Mouse (Mus musculus): Measurements from ENCODE around the gene Fads1. TPM values are rescaled to one million over a fixed set of nuclear protein-coding genes. Genes with fewer than 3 reads are reported as not detected.
A peak's percentile ranks its signal among the peaks of the same experiment; 100 is the strongest.

Fads1 gene
- polyA plus RNA-seq, 1 experiment from 2014 or later, result 60.2 TPM

- WGBS (ENCODE audit: insufficient replicate concordance), result 75% methylated on average over 10 of the region's 10 CpGs
- ATAC-seq (ENCODE audit: low read depth), result no peak
- peaks cover 57% of the 10 kb centered on the region for H3K36me3 ChIP-seq
Measured at GRCm38 (mm10) chr19:10213796-10214471, 31.2 kb downstream of the Fads1 start.

GRCm38 (mm10) chr19:10216101-10216500, 33.4 kb downstream of the Fads1 start:
- DNase-seq, result no peak
- H3K36me3 ChIP-seq, result peaks cover 40% of the 10 kb centered on the region
- no peaks in the 10 kb centered on the region for H3K27me3 ChIP-seq
- no peak overlapping the region for H3K27ac ChIP-seq
- 56% methylated on average over 8 of the region's 8 CpGs for WGBS (ENCODE audit: insufficient replicate concordance)
- no peak overlapping the region for H3K4me2 ChIP-seq
- H3K9ac ChIP-seq, result no peak overlapping the region
- H3K4me1 ChIP-seq (replicated peaks), result peaks cover 15% of the 10 kb centered on the region
- no peak overlapping the region for H3K4me3 ChIP-seq (replicated peaks)
- ATAC-seq (ENCODE audit: low read depth), result no peak
- no peaks in the 10 kb centered on the region for H3K9me3 ChIP-seq (replicated peaks)

More at GRCm38 (mm10) chr19:10213796-10214471, 31.2 kb downstream of the Fads1 start:
- Histone ChIP-seq H3K27me3 (no peaks in the 10 kb centered on the region), H3K9me3 (replicated peaks) (no peaks in the 10 kb centered on the region), H3K4me3 (replicated peaks) (no peak overlapping the region), H3K9ac (no peak overlapping the region), H3K4me1 (replicated peaks) (peaks cover 19% of the 10 kb centered on the region), H3K4me2 (no peak overlapping the region), H3K27ac (no peak overlapping the region)
- no peak for DNase-seq

DNA sequence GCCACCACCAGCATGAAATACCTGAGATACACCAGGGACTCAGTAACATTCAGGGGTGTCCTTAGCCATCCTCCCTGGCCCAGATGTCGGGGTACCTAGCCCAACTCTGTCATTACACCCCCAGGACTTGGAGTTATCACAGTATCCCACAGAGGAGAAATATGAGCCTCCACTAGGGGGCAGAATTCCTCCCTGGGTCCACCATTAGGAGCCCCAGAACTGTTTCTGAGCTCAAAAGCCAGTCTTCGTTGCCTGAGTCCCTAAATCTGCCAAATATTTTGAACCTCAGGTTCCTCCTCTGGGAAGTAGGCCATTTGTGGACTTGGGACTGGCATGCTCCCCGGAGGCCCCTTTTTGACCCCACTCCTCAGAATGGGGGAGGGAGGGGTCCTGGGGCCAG, 36.4 kb downstream of the Fads1 start:
- Histone ChIP-seq H3K36me3 (peaks cover 13% of the 10 kb centered on the region; the same call in 1 of the 2 replicates), H3K4me2 (no peak overlapping the region), H3K4me1 (replicated peaks) (peaks cover 18% of the 10 kb centered on the region), H3K27me3 (no peaks in the 10 kb centered on the region), H3K9me3 (replicated peaks) (no peaks in the 10 kb centered on the region), H3K27ac (no peak overlapping the region), H3K9ac (no peak overlapping the region), H3K4me3 (replicated peaks) (no peak overlapping the region)
- 43% methylated on average over 3 of the region's 3 CpGs for WGBS (ENCODE audit: insufficient replicate concordance)
- DNase-seq (peak; percentile 27), ATAC-seq (ENCODE audit: low read depth) (no peak)

- WGBS (ENCODE audit: insufficient replicate concordance), result 58% methylated on average over 6 of the region's 6 CpGs
- Histone ChIP-seq H3K4me3 (replicated peaks) (no peak overlapping the region), H3K9ac (no peak overlapping the region), H3K4me2 (no peak overlapping the region), H3K36me3 (peaks cover 13% of the 10 kb centered on the region; the same call in 1 of the 2 replicates), H3K27ac (no peak overlapping the region), H3K9me3 (replicated peaks) (no peaks in the 10 kb centered on the region), H3K27me3 (no peaks in the 10 kb centered on the region), H3K4me1 (replicated peaks) (peaks cover 20% of the 10 kb centered on the region)
- ATAC-seq (ENCODE audit: low read depth) (no peak), DNase-seq (no peak)
Measured at GRCm38 (mm10) chr19:10219593-10219992, 36.9 kb downstream of the Fads1 start.

DNA sequence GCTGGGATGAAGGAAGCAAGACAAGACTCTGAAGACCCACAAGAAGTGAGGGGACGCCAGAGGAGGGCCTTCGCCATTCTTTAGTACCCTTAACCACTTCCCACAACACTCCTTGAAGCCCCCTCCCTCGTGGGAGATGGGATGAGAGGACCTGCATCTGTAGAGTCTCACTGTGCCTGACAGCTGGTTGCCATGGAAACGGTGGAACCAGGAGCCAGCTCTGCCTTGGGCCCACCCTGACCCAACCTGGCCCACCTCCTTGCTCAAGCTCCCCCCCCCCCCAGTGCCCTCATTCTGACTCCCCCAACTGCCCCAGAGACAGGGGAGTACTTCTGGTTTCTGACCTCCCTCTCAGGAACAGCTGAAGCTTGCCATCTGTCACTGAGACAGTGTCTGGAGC, 38.9 kb downstream of the Fads1 start:
- H3K9me3 ChIP-seq (replicated peaks), result no peaks in the 10 kb centered on the region
- H3K4me2 ChIP-seq, result no peak overlapping the region
- H3K27ac ChIP-seq, result no peak overlapping the region
- no peak for DNase-seq
- no peak overlapping the region for H3K4me3 ChIP-seq (replicated peaks)
- no peak; the same call in 1 of the 2 replicates for ATAC-seq (ENCODE audit: low read depth)
- 25% methylated on average over 4 of the region's 4 CpGs for WGBS (ENCODE audit: insufficient replicate concordance)
- H3K4me1 ChIP-seq (replicated peaks), result peaks cover 35% of the 10 kb centered on the region
- H3K27me3 ChIP-seq, result no peaks in the 10 kb centered on the region
- H3K36me3 ChIP-seq, result peaks cover 13% of the 10 kb centered on the region; the same call in 1 of the 2 replicates
- H3K9ac ChIP-seq, result no peak overlapping the region

DNA sequence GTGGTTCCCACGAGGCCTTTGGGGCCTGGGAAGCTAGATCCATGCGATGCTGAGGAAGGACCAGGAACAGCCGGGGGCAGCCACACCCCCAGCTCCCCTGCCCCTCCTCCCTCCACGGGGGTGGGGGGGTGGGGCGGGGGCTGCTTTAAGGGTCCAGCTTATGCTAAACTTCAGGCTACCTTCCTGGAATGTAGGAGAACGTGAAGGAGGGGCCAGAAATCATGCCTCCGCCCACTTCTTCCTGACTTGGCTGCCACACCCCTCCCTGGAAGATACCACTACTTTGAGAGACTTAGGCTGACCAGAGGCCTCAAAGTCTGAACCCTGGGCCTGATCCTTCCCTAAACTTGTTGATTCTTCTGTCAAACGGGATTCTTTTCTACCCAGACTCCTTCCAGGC, 40.0 kb downstream of the Fads1 start:
- H3K9ac ChIP-seq, result no peak overlapping the region
- peaks cover 13% of the 10 kb centered on the region; the same call in 1 of the 2 replicates for H3K36me3 ChIP-seq
- H3K4me1 ChIP-seq (replicated peaks), result peaks cover 35% of the 10 kb centered on the region
- H3K9me3 ChIP-seq (replicated peaks), result no peaks in the 10 kb centered on the region
- no peak overlapping the region for H3K27ac ChIP-seq
- H3K27me3 ChIP-seq, result no peaks in the 10 kb centered on the region
- 27% methylated on average over 8 of the region's 8 CpGs for WGBS (ENCODE audit: insufficient replicate concordance)
- no peak overlapping the region for H3K4me3 ChIP-seq (replicated peaks)
- DNase-seq (no peak), ATAC-seq (ENCODE audit: low read depth) (0 out of 2 replicates have a peak, but pooled peaks have one; percentile 7)
- H3K4me2 ChIP-seq, result no peak overlapping the region

- WGBS (ENCODE audit: insufficient replicate concordance), result 40% methylated on average over 4 of the region's 4 CpGs
- no peaks in the 10 kb centered on the region for H3K27me3 ChIP-seq
- peaks cover 37% of the 10 kb centered on the region for H3K4me1 ChIP-seq (replicated peaks)
- no peak overlapping the region for H3K27ac ChIP-seq
- DNase-seq, result no peak
- no peaks in the 10 kb centered on the region for H3K9me3 ChIP-seq (replicated peaks)
- no peak overlapping the region for H3K4me3 ChIP-seq (replicated peaks)
- peaks cover 10% of the 10 kb centered on the region; the same call in 1 of the 2 replicates for H3K36me3 ChIP-seq
- H3K4me2 ChIP-seq, result no peak overlapping the region
- ATAC-seq (ENCODE audit: low read depth), result no peak
- H3K9ac ChIP-seq, result no peak overlapping the region
Measured at GRCm38 (mm10) chr19:10223561-10223960, 40.9 kb downstream of the Fads1 start.

- DNase-seq (no peak), ATAC-seq (ENCODE audit: low read depth) (0 out of 2 replicates have a peak, but pooled peaks have one; percentile 4)
- peaks cover 34% of the 10 kb centered on the region for H3K4me1 ChIP-seq (replicated peaks)
- no peaks in the 10 kb centered on the region for H3K27me3 ChIP-seq
- no peaks in the 10 kb centered on the region for H3K9me3 ChIP-seq (replicated peaks)
- H3K9ac ChIP-seq, result 0 out of 2 replicates have a peak overlapping the region, but pooled peaks have one; percentile 9
- no peak overlapping the region for H3K4me3 ChIP-seq (replicated peaks)
- H3K27ac ChIP-seq, result peak overlapping the region; percentile 13; the same call in 1 of the 2 replicates
- 29% methylated on average over 26 of the region's 26 CpGs for WGBS (ENCODE audit: insufficient replicate concordance)
- 0 out of 2 replicates have a peak overlapping the region, but pooled peaks have one; percentile 24 for H3K4me2 ChIP-seq
- peaks cover 10% of the 10 kb centered on the region; the same call in 1 of the 2 replicates for H3K36me3 ChIP-seq
Measured at GRCm38 (mm10) chr19:10224637-10225453, 42.2 kb downstream of the Fads1 start.

GRCm38 (mm10) chr19:10225767-10226166, 43.1 kb downstream of the Fads1 start:
- DNase-seq, result no peak
- ATAC-seq (ENCODE audit: low read depth), result no peak

GRCm38 (mm10) chr19:10231016-10231415, 48.3 kb downstream of the Fads1 start:
- Histone ChIP-seq H3K4me3 (replicated peaks) (no peak overlapping the region), H3K27ac (no peak overlapping the region), H3K9me3 (replicated peaks) (no peaks in the 10 kb centered on the region), H3K4me1 (replicated peaks) (peaks cover 36% of the 10 kb centered on the region), H3K4me2 (no peak overlapping the region), H3K27me3 (peaks cover 5% of the 10 kb centered on the region; the same call in 1 of the 2 replicates), H3K9ac (no peak overlapping the region), H3K36me3 (peaks cover 7% of the 10 kb centered on the region; the same call in 1 of the 2 replicates)
- 27% methylated on average over 7 of the region's 7 CpGs for WGBS (ENCODE audit: insufficient replicate concordance)
- ATAC-seq (ENCODE audit: low read depth) (no peak), DNase-seq (no peak)

More at GRCm38 (mm10) chr19:10225767-10226166, 43.1 kb downstream of the Fads1 start:
- Histone ChIP-seq H3K27ac (no peak overlapping the region), H3K4me2 (no peak overlapping the region), H3K4me1 (replicated peaks) (peaks cover 34% of the 10 kb centered on the region), H3K4me3 (replicated peaks) (no peak overlapping the region), H3K9me3 (replicated peaks) (no peaks in the 10 kb centered on the region), H3K27me3 (no peaks in the 10 kb centered on the region), H3K9ac (no peak overlapping the region), H3K36me3 (peaks cover 8% of the 10 kb centered on the region; the same call in 1 of the 2 replicates)
- 57% methylated on average over 4 of the region's 4 CpGs for WGBS (ENCODE audit: insufficient replicate concordance)

DNA sequence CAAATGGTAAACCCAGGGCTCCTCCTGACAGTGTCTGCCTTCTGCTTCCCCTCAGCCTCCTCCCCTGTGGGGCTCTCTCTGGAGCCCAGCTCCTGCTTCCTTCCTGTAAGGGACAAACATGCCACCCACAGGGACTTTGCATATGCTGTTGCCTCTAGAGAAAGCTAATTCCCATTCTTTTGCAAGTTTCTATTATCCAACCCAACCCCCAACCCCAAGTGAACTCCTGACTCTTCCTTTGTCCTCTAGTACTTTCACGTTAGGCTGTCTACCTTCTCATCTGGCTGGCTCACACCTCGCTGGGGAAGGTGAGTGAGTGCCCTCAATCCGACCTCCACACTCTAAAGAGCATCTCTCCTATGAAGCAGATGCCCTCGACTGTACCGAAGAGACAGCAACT, 49.2 kb downstream of the Fads1 start:
- peaks cover 7% of the 10 kb centered on the region; the same call in 1 of the 2 replicates for H3K36me3 ChIP-seq
- 25% methylated on average over 5 of the region's 5 CpGs for WGBS (ENCODE audit: insufficient replicate concordance)
- no peak overlapping the region for H3K27ac ChIP-seq
- H3K4me2 ChIP-seq, result no peak overlapping the region
- H3K4me1 ChIP-seq (replicated peaks), result peaks cover 37% of the 10 kb centered on the region
- no peak overlapping the region for H3K9ac ChIP-seq
- H3K4me3 ChIP-seq (replicated peaks), result no peak overlapping the region
- DNase-seq, result no peak
- no peaks in the 10 kb centered on the region for H3K9me3 ChIP-seq (replicated peaks)
- no peak for ATAC-seq (ENCODE audit: low read depth)
- H3K27me3 ChIP-seq, result peaks cover 5% of the 10 kb centered on the region; the same call in 1 of the 2 replicates
